Mouse (Mus musculus) MEL (cell line): ENCODE measurements around the gene Suclg1. TPM values are rescaled to one million over a fixed set of nuclear protein-coding genes. Genes with fewer than 3 reads are reported as not detected.

Experiments used
- DNase-seq: peaks from one replicate; pipeline ENCODE4 v3.0.0; 2011; ENCODE audit warnings: low read depth, low spot score
- H3K27ac ChIP-seq: 2 replicates; pipeline ENCODE4 v1.5.1; 2012; ENCODE audit warnings: low read depth, mild to moderate bottlenecking, control low read depth, low read length, moderate library complexity; ENCODE audit not compliant: control insufficient read depth
- H3K27me3 ChIP-seq, 2 experiments: fragments of 150-350 bp in 1 of 2; sonication (generic) in 1 of 2; 2 replicates each; pipeline ENCODE4 v1.6.1; 2012; ENCODE audit warnings: low read length in 2 of 2, mild to moderate bottlenecking in 2 of 2, improper control_type of control experiment in 1 of 2, moderate library complexity in 1 of 2; ENCODE audit not compliant: insufficient read depth in 2 of 2, control insufficient read depth in 1 of 2
- H3K36me3 ChIP-seq, 2 experiments: 2 replicates each; pipeline ENCODE4 v1.6.1; 2012 to 2014; ENCODE audit warnings: low read length in 2 of 2, improper control_type of control experiment in 1 of 2, inconsistent platforms in 1 of 2, mild to moderate bottlenecking in 1 of 2; ENCODE audit not compliant: insufficient read depth in 2 of 2, control insufficient read depth in 1 of 2
- H3K4me1 ChIP-seq, 2 experiments: fragments of 150-350 bp in 1 of 2; sonication (generic) in 1 of 2; 2 replicates each; pipeline ENCODE4 v1.6.1; 2012; ENCODE audit warnings: low read length in 2 of 2, improper control_type of control experiment in 1 of 2, mild to moderate bottlenecking in 1 of 2; ENCODE audit not compliant: insufficient read depth in 2 of 2, control insufficient read depth in 1 of 2
- H3K4me3 ChIP-seq, 2 experiments: fragments of 150-350 bp in 1 of 2; sonication (generic) in 1 of 2; 2 replicates each; pipeline ENCODE4 v1.5.1; 2012; ENCODE audit warnings: low read depth in 2 of 2, low read length in 2 of 2, mild to moderate bottlenecking in 2 of 2, moderate library complexity in 2 of 2, control low read depth in 1 of 2, improper control_type of control experiment in 1 of 2; ENCODE audit not compliant: control insufficient read depth in 1 of 2, insufficient read depth in 1 of 2
- H3K79me2 ChIP-seq: 2 replicates; pipeline ENCODE4 v1.6.1; 2012; ENCODE audit warnings: mild to moderate bottlenecking, low read length, moderate library complexity; ENCODE audit not compliant: control insufficient read depth, poor library complexity, insufficient read depth
- H3K9ac ChIP-seq: 2 replicates; pipeline ENCODE4 v1.6.1; 2012; ENCODE audit warnings: low read depth, mild to moderate bottlenecking, control low read depth, low read length, moderate library complexity; ENCODE audit not compliant: control insufficient read depth, poor library complexity, severe bottlenecking
- H3K9me3 ChIP-seq: fragments of 150-350 bp; sonication (generic); replicated peaks from 2 replicates; pipeline ENCODE4 v1.6.1; 2012; ENCODE audit warnings: mild to moderate bottlenecking, low read length, improper control_type of control experiment, moderate library complexity; ENCODE audit not compliant: insufficient read depth
- CHD2 ChIP-seq: IDR thresholded peaks from 2 replicates; pipeline ENCODE4 v1.6.1; 2011; ENCODE audit warnings: low read length, improper control_type of control experiment
- CTCF ChIP-seq, 3 experiments: IDR thresholded peaks in 2 of 3; conservative IDR thresholded peaks in 1 of 3; 2 replicates each; pipeline ENCODE4 v1.5.1; 2011 to 2012; ENCODE audit warnings: low read length in 3 of 3, low read depth in 2 of 3, mild to moderate bottlenecking in 2 of 3, improper control_type of control experiment in 1 of 3, inconsistent platforms in 1 of 3, mixed read lengths in 1 of 3, moderate library complexity in 1 of 3; ENCODE audit not compliant: control insufficient read depth in 1 of 3, insufficient read depth in 1 of 3, poor library complexity in 1 of 3, severe bottlenecking in 1 of 3
- EP300 ChIP-seq, 2 experiments: IDR thresholded peaks; 2 replicates each; pipeline ENCODE4 v1.6.1; 2011; ENCODE audit warnings: improper control_type of control experiment in 2 of 2, low read length in 2 of 2, low read depth in 1 of 2, mild to moderate bottlenecking in 1 of 2
- GABPA ChIP-seq: IDR thresholded peaks from 2 replicates; pipeline ENCODE4 v1.6.1; 2012; ENCODE audit warnings: low read depth, mild to moderate bottlenecking, inconsistent platforms, low read length, improper control_type of control experiment, moderate library complexity
- HCFC1 ChIP-seq: IDR thresholded peaks from 2 replicates; pipeline ENCODE4 v1.6.1; 2012; ENCODE audit warnings: low read depth, mild to moderate bottlenecking, inconsistent platforms, low read length, improper control_type of control experiment, moderate library complexity
- MAZ ChIP-seq: IDR thresholded peaks from 2 replicates; pipeline ENCODE4 v1.6.1; 2012; ENCODE audit warnings: low read depth, mild to moderate bottlenecking, inconsistent platforms, low read length, improper control_type of control experiment
- MXI1 ChIP-seq: IDR thresholded peaks from 2 replicates; pipeline ENCODE4 v1.6.1; 2011; ENCODE audit warnings: mild to moderate bottlenecking, low read depth, low read length, improper control_type of control experiment
- MYB ChIP-seq: IDR thresholded peaks from 2 replicates; pipeline ENCODE4 v1.6.1; 2011; ENCODE audit warnings: mild to moderate bottlenecking, low read depth, low read length, improper control_type of control experiment
- MYC ChIP-seq: IDR thresholded peaks from 2 replicates; pipeline ENCODE4 v1.6.1; 2011; ENCODE audit warnings: low read depth, mild to moderate bottlenecking, low read length, improper control_type of control experiment, moderate library complexity
- POLR2A ChIP-seq, 2 experiments: IDR thresholded peaks; 2 replicates each; pipeline ENCODE4 v1.6.1; 2011 to 2012; ENCODE audit warnings: low read length in 2 of 2, mild to moderate bottlenecking in 2 of 2, control low read depth in 1 of 2, improper control_type of control experiment in 1 of 2, low read depth in 1 of 2, moderate library complexity in 1 of 2; ENCODE audit not compliant: control insufficient read depth in 1 of 2, insufficient read depth in 1 of 2, poor library complexity in 1 of 2
- POLR2AphosphoS5 ChIP-seq: IDR thresholded peaks from 2 replicates; pipeline ENCODE4 v1.6.1; 2012; ENCODE audit warnings: low read depth, borderline replicate concordance, mild to moderate bottlenecking, inconsistent platforms, low read length, moderate library complexity, mixed read lengths
- RAD21 ChIP-seq: IDR thresholded peaks from 2 replicates; pipeline ENCODE4 v1.6.1; 2011; ENCODE audit warnings: mild to moderate bottlenecking, low read depth, low read length, improper control_type of control experiment
- SMC3 ChIP-seq: IDR thresholded peaks from 2 replicates; pipeline ENCODE4 v1.6.1; 2011; ENCODE audit warnings: low read depth, low read length, improper control_type of control experiment
- TBP ChIP-seq: IDR thresholded peaks from 2 replicates; pipeline ENCODE4 v1.8.0; 2011; ENCODE audit warnings: low read depth, low read length, improper control_type of control experiment
- TCF12 ChIP-seq: IDR thresholded peaks from 2 replicates; pipeline ENCODE4 v1.6.1; 2014; ENCODE audit warnings: low read depth, mild to moderate bottlenecking, inconsistent platforms, low read length, improper control_type of control experiment, moderate library complexity
- UBTF ChIP-seq: IDR thresholded peaks from 2 replicates; pipeline ENCODE4 v1.6.1; 2012; ENCODE audit warnings: low read depth, mild to moderate bottlenecking, inconsistent platforms, low read length, improper control_type of control experiment, moderate library complexity, borderline replicate concordance; ENCODE audit not compliant: insufficient read depth
- USF2 ChIP-seq, 2 experiments: IDR thresholded peaks; 2 replicates each; pipeline ENCODE4 v1.6.1; 2011 to 2012; ENCODE audit warnings: improper control_type of control experiment in 2 of 2, low read length in 2 of 2, borderline replicate concordance in 1 of 2, inconsistent platforms in 1 of 2, low read depth in 1 of 2, mild to moderate bottlenecking in 1 of 2; ENCODE audit not compliant: insufficient read depth in 1 of 2
- ZC3H11A ChIP-seq: IDR thresholded peaks from 2 replicates; pipeline ENCODE4 v1.6.1; 2012; ENCODE audit warnings: low read depth, mild to moderate bottlenecking, inconsistent platforms, low read length, improper control_type of control experiment
- ZKSCAN1 ChIP-seq: IDR thresholded peaks from 2 replicates; pipeline ENCODE4 v1.6.1; 2012; ENCODE audit warnings: low read depth, mild to moderate bottlenecking, inconsistent platforms, low read length, improper control_type of control experiment, moderate library complexity
- ZMIZ1 ChIP-seq: IDR thresholded peaks from 2 replicates; pipeline ENCODE4 v1.6.1; 2012; ENCODE audit warnings: low read depth, mild to moderate bottlenecking, inconsistent platforms, low read length, improper control_type of control experiment, moderate library complexity
- polyA plus RNA-seq, 2 experiments: library from polyadenylated mRNA; stranded (reverse) in 1 of 2; unstranded in 1 of 2; fragments of >175 nt in 1 of 2; fragments of >200 nt in 1 of 2; gene quantifications; 2 replicates each; pipeline versions ENCODE4 v1.2.1 to v1.2.4; 2012; ENCODE audit warnings: low replicate concordance in 2 of 2, low read depth in 1 of 2; ENCODE audit not compliant: insufficient read length in 2 of 2, insufficient read depth in 1 of 2, missing spikeins in 1 of 2
- total RNA-seq: library from RNA; depleted of rRNA; stranded (reverse); fragments of 300-350 nt; gene quantifications from 2 replicates; pipeline ENCODE4 v1.2.3, GENCODE M21; 2012

The Suclg1 gene
- total and polyA plus RNA-seq, 3 experiments, result 158 to 207 TPM; not detected in 1

DNA sequence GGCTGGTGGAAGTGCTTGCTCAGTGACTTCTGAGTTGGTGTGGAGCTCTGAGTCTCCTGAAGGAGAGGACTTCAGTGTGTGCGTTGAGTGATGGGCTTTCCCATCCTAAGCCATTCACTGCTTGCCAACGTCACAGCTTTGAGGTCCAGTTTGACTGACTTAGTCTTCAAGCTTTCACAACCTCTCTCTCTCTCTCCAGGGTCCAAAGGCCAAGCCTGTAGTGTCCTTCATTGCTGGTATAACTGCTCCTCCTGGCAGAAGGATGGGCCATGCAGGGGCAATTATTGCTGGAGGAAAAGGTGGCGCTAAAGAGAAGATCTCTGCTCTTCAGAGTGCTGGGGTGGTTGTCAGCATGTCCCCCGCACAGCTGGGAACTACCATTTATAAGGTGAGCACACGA lies 26.8 kb downstream of the Suclg1 start:
- Histone ChIP-seq H3K36me3 (peaks cover 0 to 5% of the 10 kb centered on the region in 2 experiments; a peak in 2 of 4 replicates), H3K9me3 (no peaks in the 10 kb centered on the region), H3K27me3 (no peaks in the 10 kb centered on the region), H3K79me2 (no peaks in the 10 kb centered on the region), H3K9ac (no peak overlapping the region), H3K27ac (no peak overlapping the region), H3K4me1 (no peaks in the 10 kb centered on the region), H3K4me3 (no peak overlapping the region)
- TF ChIP-seq RAD21 (no peak), MYB (no peak), MAZ (no peak), GABPA (no peak), MXI1 (no peak), SMC3 (no peak), CTCF (IDR thresholded peaks at IDR 0.05 in 2 of 3, conservative IDR thresholded peaks at IDR 0.05 in 1 of 3; ENCODE audit: control insufficient read depth in 1 of 3, insufficient read depth in 1 of 3, low read depth in 2 of 3, low read length in 3 of 3, poor library complexity in 1 of 3, severe bottlenecking in 1 of 3) (no peak), EP300 (IDR thresholded peaks at IDR 0.05; ENCODE audit: low read depth in 1 of 2, low read length in 2 of 2) (no peak), UBTF (no peak), CHD2 (no peak), ZKSCAN1 (no peak)
- no peak for DNase-seq

- no peaks in the 10 kb centered on the region for H3K79me2 ChIP-seq
- H3K27ac ChIP-seq, result no peak overlapping the region
- H3K4me1 ChIP-seq, result no peaks in the 10 kb centered on the region
- DNase-seq, result no peak
- no peaks in the 10 kb centered on the region; a peak in 2 of 4 replicates for H3K36me3 ChIP-seq
- H3K9ac ChIP-seq, result no peak overlapping the region
- TF ChIP-seq HCFC1, result no peak
- no peak for TF ChIP-seq MYB
- TF ChIP-seq ZKSCAN1, result no peak
- TF ChIP-seq MAZ, result no peak
- no peak for TF ChIP-seq ZMIZ1
- no peak for TF ChIP-seq ZC3H11A
- TF ChIP-seq MXI1, result no peak
- H3K27me3 ChIP-seq, result no peaks in the 10 kb centered on the region
- H3K9me3 ChIP-seq, result no peaks in the 10 kb centered on the region
- H3K4me3 ChIP-seq, result no peak overlapping the region
Observed at GRCm38 (mm10) chr6:73279681-73280080, 31.5 kb downstream of the Suclg1 start.

DNA sequence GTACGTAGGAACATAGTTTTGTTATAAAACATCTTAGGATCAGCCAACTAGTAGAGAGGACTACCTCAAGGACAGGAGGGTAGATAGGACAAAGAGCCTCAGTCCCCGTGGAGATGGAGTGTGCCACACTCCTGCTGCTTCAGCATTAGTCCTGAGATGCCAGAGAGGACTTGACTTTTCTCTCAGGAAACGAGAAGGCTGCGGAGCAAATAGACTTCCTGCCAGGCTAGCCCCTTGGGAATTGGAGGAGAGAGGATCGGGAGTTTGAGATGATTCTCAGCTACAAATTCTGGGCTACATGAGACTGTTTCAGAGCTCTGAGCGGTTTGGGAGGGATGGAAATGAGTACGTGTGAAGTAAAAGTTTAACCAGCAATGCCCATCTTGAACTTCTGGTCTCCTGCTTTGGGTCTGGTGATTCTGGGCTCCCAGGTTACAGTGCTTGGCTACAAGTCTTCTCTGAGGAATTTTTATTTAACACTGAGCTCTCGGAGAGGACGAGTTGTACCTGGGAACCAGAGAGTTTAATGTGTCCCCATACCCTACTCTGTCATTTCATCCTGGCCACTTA lies 32.4 kb downstream of the Suclg1 start:
- Histone ChIP-seq H3K27me3 (no peaks in the 10 kb centered on the region), H3K4me1 (no peaks in the 10 kb centered on the region), H3K9me3 (no peaks in the 10 kb centered on the region), H3K36me3 (no peaks in the 10 kb centered on the region; a peak in 1 of 4 replicates), H3K27ac (no peak overlapping the region), H3K9ac (no peak overlapping the region), H3K79me2 (no peaks in the 10 kb centered on the region), H3K4me3 (no peak overlapping the region)
- no peak for TF ChIP-seq USF2 (IDR thresholded peaks at IDR 0.05; ENCODE audit: borderline replicate concordance in 1 of 2, insufficient read depth in 1 of 2, low read depth in 1 of 2, low read length in 2 of 2)
- no peak for TF ChIP-seq MYC
- no peak for TF ChIP-seq RAD21
- TF ChIP-seq POLR2A (IDR thresholded peaks at IDR 0.05; ENCODE audit: control insufficient read depth in 1 of 2, insufficient read depth in 1 of 2, low read depth in 1 of 2, low read length in 2 of 2, poor library complexity in 1 of 2), result no peak
- TF ChIP-seq POLR2AphosphoS5, result no peak
- no peak for TF ChIP-seq ZMIZ1
- no peak for TF ChIP-seq TCF12
- no peak for TF ChIP-seq TBP
- DNase-seq, result no peak
